Mouse (Mus musculus) limb, embryonic 15.5 days (tissue): ENCODE measurements at regions not wholly inside any gene's neighbourhood (a gene's known extent, or its start where the extent isn't known, plus 50 kb on each side); places are given as distances from the start of the nearest gene placed in this dataset.

Experiments
- ATAC-seq: fragments of 200-750 bp; cut with Nextera tagmentation; 2 replicates; pipeline ENCODE4 v1.8.0; 2017; ENCODE audit warnings: low read depth, moderate TSS enrichment; ENCODE audit not compliant: insufficient number of reproducible peaks, low FRiP score, low TSS enrichment
- H3K27ac ChIP-seq: fragments of 300-500 bp; sonication (generic); 2 replicates; pipeline ENCODE4 v1.5.1; 2015; ENCODE audit warnings: moderate library complexity, mild to moderate bottlenecking, inconsistent platforms
- H3K27me3 ChIP-seq: fragments of 300-500 bp; sonication (generic); 2 replicates; pipeline ENCODE4 v1.6.1; 2015; ENCODE audit warnings: inconsistent platforms
- H3K36me3 ChIP-seq: fragments of 300-500 bp; sonication (generic); 2 replicates; pipeline ENCODE4 v1.6.1; 2015; ENCODE audit warnings: inconsistent platforms
- H3K4me1 ChIP-seq: fragments of 300-500 bp; sonication (generic); 2 replicates; pipeline ENCODE4 v1.6.1; 2015; ENCODE audit warnings: inconsistent platforms
- H3K4me2 ChIP-seq: fragments of 300-500 bp; sonication (generic); 2 replicates; pipeline ENCODE4 v1.6.1; 2015; ENCODE audit warnings: mild to moderate bottlenecking, inconsistent platforms
- H3K4me3 ChIP-seq: fragments of 300-500 bp; sonication (generic); 2 replicates; pipeline ENCODE4 v1.5.1; 2015; ENCODE audit warnings: mild to moderate bottlenecking, inconsistent platforms
- H3K9ac ChIP-seq: fragments of 300-500 bp; sonication (generic); 2 replicates; pipeline ENCODE4 v1.6.1; 2015; ENCODE audit warnings: inconsistent platforms
- H3K9me3 ChIP-seq: fragments of 300-500 bp; sonication (generic); 2 replicates; pipeline ENCODE4 v1.6.1; 2016; ENCODE audit warnings: inconsistent platforms
- WGBS: fragments of 180-500 bp; shearing (Covaris S2); methylation state at CpG from one replicate; pipeline ENCODE4 v1.1.7; 2015; 5-methylcytosine and 5-hydroxymethylcytosine counted together

DNA sequence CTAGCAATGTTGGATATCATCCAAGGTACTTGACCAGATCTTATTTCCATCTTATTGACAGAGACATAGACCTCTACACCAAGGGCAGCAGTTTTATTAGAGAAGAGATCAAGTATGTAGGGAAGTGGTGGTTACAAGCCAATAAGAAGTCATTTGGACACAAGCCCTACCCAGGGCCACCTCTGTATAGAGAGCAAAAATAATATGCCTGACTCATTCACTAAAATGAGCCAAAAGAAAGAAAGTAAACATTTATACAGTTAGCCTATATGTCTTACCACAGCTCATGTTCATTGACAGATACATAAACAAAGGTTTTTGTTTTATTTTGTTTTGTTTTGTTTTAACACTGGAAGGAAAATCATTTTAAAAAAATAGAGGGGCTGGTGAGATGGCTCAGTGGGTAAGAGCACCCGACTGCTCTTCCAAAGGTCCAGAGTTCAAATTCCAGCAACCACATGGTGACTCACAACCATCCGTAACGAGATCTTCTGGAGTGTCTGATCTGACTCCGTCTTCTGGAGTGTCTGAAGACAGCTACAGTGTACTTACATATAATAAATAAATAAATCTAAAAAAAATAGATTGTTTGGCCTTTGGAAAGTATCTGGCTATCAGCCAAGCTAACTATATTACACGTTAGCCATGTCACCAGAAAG, 76.9 kb downstream of the Rlim start:
- H3K9me3 ChIP-seq = no peaks in the 10 kb centered on the region
- H3K36me3 ChIP-seq = no peaks in the 10 kb centered on the region
- no peak overlapping the region for H3K4me2 ChIP-seq
- no peak overlapping the region for H3K27ac ChIP-seq
- H3K4me1 ChIP-seq = no peaks in the 10 kb centered on the region
- ATAC-seq = no peak
- H3K27me3 ChIP-seq = no peaks in the 10 kb centered on the region
- no peak overlapping the region for H3K9ac ChIP-seq
- WGBS = 81% methylated on average over 5 of the region's 5 CpGs
- no peak overlapping the region for H3K4me3 ChIP-seq

DNA sequence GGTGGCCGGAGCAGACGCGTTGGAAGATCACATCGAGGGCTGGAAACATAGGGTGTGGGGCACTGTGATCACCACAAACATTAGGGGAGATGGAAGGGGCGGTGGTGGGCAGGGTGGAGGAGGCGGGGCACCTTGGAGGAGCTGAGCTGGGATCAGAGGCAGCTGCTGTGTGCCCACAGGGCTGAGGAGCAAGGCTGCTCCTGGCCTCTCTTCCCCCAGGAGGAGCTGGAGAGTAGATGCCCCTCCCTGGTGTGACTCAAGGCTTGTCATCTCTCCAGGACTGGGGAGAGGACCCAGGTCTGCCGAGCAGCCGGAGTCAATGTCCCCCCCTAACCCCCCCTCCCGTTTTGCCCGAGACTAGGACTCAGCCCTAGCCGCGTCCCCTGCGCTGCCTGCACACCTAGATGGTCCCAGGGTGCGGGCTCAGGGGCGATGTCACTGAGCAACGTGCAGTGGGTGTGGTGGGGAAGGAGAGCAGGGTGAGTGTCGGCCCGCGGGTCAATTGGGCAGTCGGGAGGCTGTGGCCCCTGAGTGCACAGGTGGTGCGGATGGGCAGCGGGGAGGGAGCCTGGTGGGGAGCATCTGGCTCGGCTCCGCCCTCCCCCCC, 57.6 kb upstream of the Slc16a2 start:
- Histone ChIP-seq H3K9me3 (no peaks in the 10 kb centered on the region), H3K27ac (no peak overlapping the region), H3K4me2 (peak overlapping the region; percentile 24; the same call in 1 of the 2 replicates), H3K4me1 (peaks cover 6% of the 10 kb centered on the region; the same call in 1 of the 2 replicates), H3K36me3 (no peaks in the 10 kb centered on the region), H3K4me3 (no peak overlapping the region), H3K9ac (no peak overlapping the region), H3K27me3 (peaks cover 29% of the 10 kb centered on the region)
- ATAC-seq = peak; percentile 44; the same call in 1 of the 2 replicates
- 36% methylated on average over 21 of the region's 24 CpGs for WGBS
